Mouse (Mus musculus) heart, embryonic 14.5 days (tissue): ENCODE measurements around the gene Sgip1. TPM values are rescaled to one million over a fixed set of nuclear protein-coding genes. Genes with fewer than 3 reads are reported as not detected.

Experiments used
- ATAC-seq: fragments of 200-750 bp; cut with Nextera tagmentation; 2 replicates; pipeline ENCODE4 v1.8.0; 2017; ENCODE audit warnings: low read depth, moderate TSS enrichment; ENCODE audit not compliant: insufficient number of reproducible peaks, insufficient read depth, low FRiP score
- H3K27ac ChIP-seq, 2 experiments: fragments of 200-500 bp in 1 of 2; fragments of 300-500 bp in 1 of 2; sonication (generic) in 1 of 2; replicated peaks in 1 of 2; 2 replicates each; pipeline ENCODE4 v1.5.1; 2012 to 2014; ENCODE audit warnings: low read depth in 2 of 2, low read length in 2 of 2, control low read depth in 1 of 2, mild to moderate bottlenecking in 1 of 2, mixed read lengths in 1 of 2; ENCODE audit not compliant: control insufficient read depth in 1 of 2, insufficient read depth in 1 of 2
- H3K27me3 ChIP-seq: fragments of 300-500 bp; sonication (generic); 2 replicates; pipeline ENCODE4 v1.6.1; 2014; ENCODE audit warnings: mild to moderate bottlenecking, low read length, control low read depth; ENCODE audit not compliant: control insufficient read depth, insufficient read depth
- H3K36me3 ChIP-seq: fragments of 300-500 bp; sonication (generic); 2 replicates; pipeline ENCODE4 v1.6.1; 2014; ENCODE audit warnings: mild to moderate bottlenecking, control low read depth, low read length, mixed read lengths; ENCODE audit not compliant: control insufficient read depth, insufficient read depth
- H3K4me1 ChIP-seq, 2 experiments: fragments of 200-500 bp in 1 of 2; fragments of 300-500 bp in 1 of 2; sonication (generic) in 1 of 2; 2 replicates each; pipeline ENCODE4 v1.6.1; 2012 to 2014; ENCODE audit warnings: low read length in 2 of 2, control low read depth in 1 of 2, mixed read lengths in 1 of 2; ENCODE audit not compliant: control insufficient read depth in 2 of 2, insufficient read depth in 2 of 2
- H3K4me2 ChIP-seq: fragments of 300-500 bp; sonication (generic); 2 replicates; pipeline ENCODE4 v1.6.1; 2014; ENCODE audit warnings: mild to moderate bottlenecking, low read length
- H3K4me3 ChIP-seq, 2 experiments: fragments of 200-500 bp in 1 of 2; fragments of 300-500 bp in 1 of 2; sonication (generic) in 1 of 2; 2 replicates each; pipeline ENCODE4 v1.5.1; 2012 to 2014; ENCODE audit warnings: low read length in 2 of 2, mild to moderate bottlenecking in 2 of 2, control low read depth in 1 of 2, low read depth in 1 of 2, moderate library complexity in 1 of 2; ENCODE audit not compliant: control insufficient read depth in 1 of 2, insufficient read depth in 1 of 2
- H3K9ac ChIP-seq: fragments of 300-500 bp; sonication (generic); 2 replicates; pipeline ENCODE4 v1.6.1; 2014; ENCODE audit warnings: mild to moderate bottlenecking, low read length
- H3K9me3 ChIP-seq: fragments of 300-500 bp; sonication (generic); 2 replicates; pipeline ENCODE4 v1.6.1; 2016; ENCODE audit warnings: low read length, control low read depth; ENCODE audit not compliant: control insufficient read depth
- WGBS: fragments of 180-500 bp; shearing (Covaris S2); extraction: QIAGEN DNeasy Blood & Tissue Kit; methylation state at CpG from one replicate; pipeline ENCODE4 v1.1.7; 2014; 5-methylcytosine and 5-hydroxymethylcytosine counted together
- polyA plus RNA-seq: library from polyadenylated mRNA; unstranded; fragments of >200 nt; fragmentation: Nextera tagmentation; extraction: Ambion mirVana; gene quantifications from 2 replicates; pipeline ENCODE4 v1.2.1, GENCODE M21; 2014

Gene Sgip1
- polyA plus RNA-seq, 1 experiment from 2014 or later: 0.92 TPM

DNA sequence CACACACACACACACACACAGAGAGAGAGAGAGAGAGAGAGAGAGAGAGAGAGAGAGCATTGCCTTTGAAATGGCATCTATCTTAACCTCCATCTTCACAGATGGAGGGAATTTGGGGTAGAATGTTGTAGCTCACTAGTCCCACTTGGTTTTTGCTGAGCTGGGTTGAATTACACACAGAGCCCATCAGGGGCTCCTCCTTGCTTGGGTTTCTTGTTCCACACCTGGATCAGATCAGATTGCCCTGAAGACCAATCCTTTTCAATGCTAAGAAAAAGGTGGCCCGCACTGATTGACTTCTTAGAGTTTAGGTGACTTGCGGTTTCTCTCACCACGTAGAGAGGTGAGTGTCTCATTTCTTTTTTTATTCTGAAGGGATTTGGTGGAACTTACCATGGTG, 250.6 kb downstream of the Sgip1 start:
- Histone ChIP-seq H3K9ac (no peak overlapping the region), H3K27me3 (no peaks in the 10 kb centered on the region), H3K4me2 (no peak overlapping the region), H3K4me1 (no peaks in the 10 kb centered on the region), H3K36me3 (no peaks in the 10 kb centered on the region), H3K27ac (no peak overlapping the region), H3K9me3 (no peaks in the 10 kb centered on the region), H3K4me3 (no peak overlapping the region)
- 92% methylated on average over 3 of the region's 3 CpGs for WGBS
- ATAC-seq: no peak

DNA sequence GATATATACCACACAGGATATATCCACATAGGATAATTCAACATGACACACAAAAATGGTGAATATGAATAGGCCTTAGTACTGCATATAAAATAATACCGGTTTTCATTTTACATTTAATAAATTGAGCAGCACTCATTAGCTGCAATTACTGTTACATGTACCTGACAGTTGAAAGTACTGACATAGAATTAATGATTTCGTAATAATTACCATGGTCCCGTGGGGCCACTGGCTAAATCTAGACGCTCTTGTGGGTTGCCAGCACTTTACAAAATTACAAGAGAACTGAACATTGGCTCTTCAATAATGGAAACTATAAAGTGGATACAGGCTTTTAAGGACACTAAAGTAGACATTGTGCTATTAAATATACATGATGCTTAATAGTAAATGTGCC, 263.6 kb downstream of the Sgip1 start:
- no peak overlapping the region for H3K4me3 ChIP-seq
- no peak for ATAC-seq
- H3K4me2 ChIP-seq: no peak overlapping the region
- no peak overlapping the region for H3K9ac ChIP-seq
- no peaks in the 10 kb centered on the region for H3K9me3 ChIP-seq
- no peaks in the 10 kb centered on the region for H3K36me3 ChIP-seq
- WGBS: 89% methylated on average over 4 of the region's 4 CpGs
- no peak overlapping the region for H3K27ac ChIP-seq
- H3K4me1 ChIP-seq: no peaks in the 10 kb centered on the region; a peak in 1 of 4 replicates
- H3K27me3 ChIP-seq: no peaks in the 10 kb centered on the region

DNA sequence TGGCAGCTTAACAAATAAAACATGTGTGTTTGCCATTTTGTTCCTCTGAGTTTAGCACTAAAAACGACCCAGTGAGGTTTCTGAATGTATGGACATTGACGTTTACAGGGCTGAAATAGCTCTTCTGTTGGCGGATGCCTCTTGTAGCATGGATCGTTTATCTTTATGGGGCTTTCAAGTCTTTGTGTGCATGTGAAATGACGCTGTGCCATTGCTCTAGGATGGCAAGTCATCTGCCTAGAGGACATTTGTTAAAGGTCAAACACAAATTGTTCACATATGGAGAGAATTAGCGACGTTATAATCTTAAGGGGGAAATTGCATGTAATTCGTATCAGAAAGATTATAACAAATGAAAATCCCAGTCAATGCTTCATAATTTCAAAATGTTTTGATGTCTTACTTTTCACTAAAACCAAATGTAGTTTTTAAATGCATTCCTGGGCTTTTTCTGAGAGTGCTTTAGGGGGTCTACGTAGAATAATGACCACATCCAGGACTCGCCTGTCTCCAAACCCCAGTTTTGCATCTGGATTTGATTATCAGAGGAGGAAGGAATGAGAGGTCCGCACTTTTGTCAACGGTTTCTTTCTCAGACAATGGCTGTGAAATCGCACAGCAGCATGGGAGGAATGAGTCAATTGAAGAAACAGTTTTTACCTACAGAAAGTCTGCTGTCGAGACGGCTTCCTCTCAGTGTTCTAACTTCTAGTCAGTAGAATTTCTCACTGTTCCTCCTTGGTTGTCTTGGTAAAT, 264.3 kb downstream of the Sgip1 start:
- no peaks in the 10 kb centered on the region; a peak in 1 of 4 replicates for H3K4me1 ChIP-seq
- H3K4me2 ChIP-seq: no peak overlapping the region
- H3K9me3 ChIP-seq: no peaks in the 10 kb centered on the region
- H3K4me3 ChIP-seq: no peak overlapping the region
- H3K36me3 ChIP-seq: no peaks in the 10 kb centered on the region
- H3K27me3 ChIP-seq: no peaks in the 10 kb centered on the region
- no peak overlapping the region for H3K27ac ChIP-seq
- H3K9ac ChIP-seq: no peak overlapping the region
- no peak for ATAC-seq
- WGBS: 67% methylated on average over 15 of the region's 15 CpGs

DNA sequence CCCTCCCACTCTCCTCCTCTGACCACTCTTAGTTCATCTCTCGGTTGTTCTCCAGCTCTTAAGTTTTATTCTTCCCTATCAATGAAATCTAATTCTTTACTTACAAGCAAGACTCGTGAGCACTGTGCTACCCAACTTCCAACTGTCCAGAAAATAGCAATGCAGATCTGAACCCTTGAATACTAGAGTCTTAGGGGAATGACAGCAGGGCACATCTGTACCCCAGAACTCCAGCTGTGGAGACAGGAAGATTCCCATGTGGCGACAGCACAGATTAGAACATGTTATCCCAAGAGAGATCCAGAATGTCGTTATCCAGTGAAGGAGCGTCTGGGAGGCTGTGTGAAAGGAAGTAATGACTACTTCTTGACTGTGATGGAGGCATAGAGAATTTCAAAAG, 265.2 kb downstream of the Sgip1 start:
- no peak overlapping the region for H3K4me3 ChIP-seq
- H3K27ac ChIP-seq: no peak overlapping the region
- H3K9ac ChIP-seq: no peak overlapping the region
- no peaks in the 10 kb centered on the region for H3K36me3 ChIP-seq
- no peaks in the 10 kb centered on the region for H3K9me3 ChIP-seq
- H3K27me3 ChIP-seq: no peaks in the 10 kb centered on the region
- WGBS: 73% methylated on average over 5 of the region's 5 CpGs
- no peak for ATAC-seq
- no peaks in the 10 kb centered on the region; a peak in 1 of 4 replicates for H3K4me1 ChIP-seq
- no peak overlapping the region for H3K4me2 ChIP-seq

DNA sequence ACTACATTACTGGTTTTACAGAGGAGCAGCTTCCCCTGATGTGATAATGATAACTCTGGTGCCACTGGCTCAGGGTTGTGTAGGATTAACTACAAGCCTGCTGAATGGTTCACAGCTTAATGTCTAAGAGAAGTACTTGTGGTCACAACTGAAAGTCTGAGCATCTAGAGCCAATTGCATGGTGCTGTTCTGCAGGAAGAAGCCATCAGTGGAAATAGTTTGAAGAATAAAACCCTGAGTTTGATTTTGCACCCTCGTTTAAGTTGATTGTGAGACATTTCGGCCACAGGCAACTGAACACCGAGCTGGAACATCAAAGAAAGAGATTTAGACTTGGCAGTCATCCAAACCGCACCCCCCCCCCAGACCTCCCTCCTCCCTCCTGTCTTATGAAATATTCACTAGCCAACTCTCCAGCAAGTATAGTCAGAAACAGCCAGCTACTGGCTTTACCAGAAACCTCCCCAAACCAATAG, 265.9 kb downstream of the Sgip1 start:
- no peak for ATAC-seq
- no peak overlapping the region for H3K4me3 ChIP-seq
- no peak overlapping the region for H3K27ac ChIP-seq
- no peak overlapping the region for H3K9ac ChIP-seq
- H3K4me2 ChIP-seq: no peak overlapping the region
- H3K4me1 ChIP-seq: no peaks in the 10 kb centered on the region; a peak in 1 of 4 replicates
- no peaks in the 10 kb centered on the region for H3K27me3 ChIP-seq
- H3K9me3 ChIP-seq: no peaks in the 10 kb centered on the region
- H3K36me3 ChIP-seq: no peaks in the 10 kb centered on the region
- 22% methylated on average over 4 of the region's 4 CpGs for WGBS

DNA sequence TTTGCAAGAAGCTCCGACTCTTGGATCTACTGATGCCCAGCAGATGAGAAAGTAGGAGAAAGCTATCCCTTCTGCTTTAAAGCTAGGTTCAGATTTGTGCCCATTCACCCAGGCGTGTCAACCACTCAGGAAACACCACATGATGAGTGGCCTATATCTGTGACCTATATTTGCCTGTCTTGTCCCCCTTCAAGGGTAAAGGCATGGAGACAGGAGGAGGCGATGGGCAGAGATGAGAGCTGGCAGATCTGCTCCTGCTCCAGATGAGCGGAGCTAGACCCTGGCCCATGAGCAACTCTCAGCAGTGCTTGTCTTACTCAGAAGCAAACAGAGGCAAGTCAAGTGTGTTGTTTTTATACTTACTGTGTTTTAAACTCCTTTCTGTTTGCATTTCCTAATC, 269.6 kb downstream of the Sgip1 start:
- no peaks in the 10 kb centered on the region for H3K27me3 ChIP-seq
- no peak overlapping the region for H3K27ac ChIP-seq
- H3K4me2 ChIP-seq: no peak overlapping the region
- ATAC-seq: no peak
- H3K9ac ChIP-seq: no peak overlapping the region
- WGBS: 84% methylated on average over 4 of the region's 4 CpGs
- peaks cover 0 to 4% of the 10 kb centered on the region in 2 experiments; a peak in 1 of 4 replicates for H3K4me1 ChIP-seq
- no peaks in the 10 kb centered on the region for H3K9me3 ChIP-seq
- H3K4me3 ChIP-seq: no peak overlapping the region
- no peaks in the 10 kb centered on the region for H3K36me3 ChIP-seq

DNA sequence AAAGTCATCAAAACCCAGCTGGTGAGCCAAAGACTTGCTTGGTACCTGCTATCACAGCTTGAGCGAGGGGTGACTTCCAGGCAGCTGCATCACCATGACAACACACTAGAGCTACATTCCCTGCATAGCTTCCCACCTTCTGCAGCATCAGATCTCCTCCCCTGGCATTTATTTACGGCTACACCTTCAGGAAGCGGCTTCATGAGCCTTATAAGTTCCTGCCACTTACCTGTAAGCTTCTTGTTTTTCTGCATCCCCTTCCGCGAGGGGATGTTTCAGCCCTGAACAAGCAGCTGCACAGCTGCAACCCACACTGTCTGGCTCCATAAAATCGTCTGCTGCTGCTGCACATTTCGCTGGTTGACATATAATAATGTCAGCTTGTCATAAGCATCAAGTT, 270.7 kb downstream of the Sgip1 start:
- H3K4me1 ChIP-seq: peaks cover 0 to 4% of the 10 kb centered on the region in 2 experiments; a peak in 1 of 4 replicates
- no peaks in the 10 kb centered on the region for H3K27me3 ChIP-seq
- H3K27ac ChIP-seq: no peak overlapping the region
- H3K9me3 ChIP-seq: no peaks in the 10 kb centered on the region
- ATAC-seq: no peak
- H3K4me3 ChIP-seq: no peak overlapping the region
- no peak overlapping the region for H3K4me2 ChIP-seq
- WGBS: 35% methylated on average over 7 of the region's 7 CpGs
- H3K9ac ChIP-seq: no peak overlapping the region
- no peaks in the 10 kb centered on the region for H3K36me3 ChIP-seq

DNA sequence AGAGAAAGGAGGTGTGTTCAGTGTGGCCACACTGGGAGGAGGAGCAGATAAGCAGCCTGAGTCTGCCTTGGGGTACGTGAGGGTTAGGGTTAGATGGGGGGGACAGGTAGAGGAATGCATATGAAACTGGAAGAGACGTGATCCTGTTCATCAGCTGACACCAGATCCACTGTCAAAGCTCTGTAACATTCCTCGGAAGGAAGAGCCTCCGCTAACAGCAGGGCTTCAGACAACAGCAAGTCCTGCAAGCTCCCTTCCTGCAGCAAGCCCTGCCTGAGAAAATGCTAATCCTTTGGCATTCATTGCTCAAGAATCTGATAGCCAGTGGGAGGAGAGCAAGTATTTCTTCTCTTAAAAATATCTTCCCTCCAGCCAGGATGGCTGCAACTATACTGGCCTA, 272.4 kb downstream of the Sgip1 start:
- ATAC-seq: no peak
- H3K4me2 ChIP-seq: peak overlapping the region; percentile 39; the same call in 1 of the 2 replicates
- no peak overlapping the region for H3K4me3 ChIP-seq
- WGBS: 10% methylated on average over 4 of the region's 4 CpGs
- no peak overlapping the region for H3K9ac ChIP-seq
- H3K9me3 ChIP-seq: no peaks in the 10 kb centered on the region
- H3K27ac ChIP-seq: no peak overlapping the region
- H3K36me3 ChIP-seq: no peaks in the 10 kb centered on the region
- H3K27me3 ChIP-seq: no peaks in the 10 kb centered on the region
- H3K4me1 ChIP-seq: 0 out of 4 replicates have a peak, but pooled peaks cover 0 to 4% of the 10 kb centered on the region in 2 experiments
